Mouse (Mus musculus) spleen, postnatal 4 days (tissue): ENCODE results near the gene BC067074.
A peak's percentile ranks its signal among the peaks of the same experiment; 100 is the strongest.
"Not testable (repeated sequence)": the region's sequence is repeated elsewhere in the genome, so short reads cannot be mapped to it uniquely, and the experiment has no call there.

Experiments
- DNase-seq, 2 experiments: peaks; one replicate each; pipeline ENCODE4 v3.0.0; 2022; ENCODE audit warnings: low spot score in 2 of 2

Gene BC067074

DNA sequence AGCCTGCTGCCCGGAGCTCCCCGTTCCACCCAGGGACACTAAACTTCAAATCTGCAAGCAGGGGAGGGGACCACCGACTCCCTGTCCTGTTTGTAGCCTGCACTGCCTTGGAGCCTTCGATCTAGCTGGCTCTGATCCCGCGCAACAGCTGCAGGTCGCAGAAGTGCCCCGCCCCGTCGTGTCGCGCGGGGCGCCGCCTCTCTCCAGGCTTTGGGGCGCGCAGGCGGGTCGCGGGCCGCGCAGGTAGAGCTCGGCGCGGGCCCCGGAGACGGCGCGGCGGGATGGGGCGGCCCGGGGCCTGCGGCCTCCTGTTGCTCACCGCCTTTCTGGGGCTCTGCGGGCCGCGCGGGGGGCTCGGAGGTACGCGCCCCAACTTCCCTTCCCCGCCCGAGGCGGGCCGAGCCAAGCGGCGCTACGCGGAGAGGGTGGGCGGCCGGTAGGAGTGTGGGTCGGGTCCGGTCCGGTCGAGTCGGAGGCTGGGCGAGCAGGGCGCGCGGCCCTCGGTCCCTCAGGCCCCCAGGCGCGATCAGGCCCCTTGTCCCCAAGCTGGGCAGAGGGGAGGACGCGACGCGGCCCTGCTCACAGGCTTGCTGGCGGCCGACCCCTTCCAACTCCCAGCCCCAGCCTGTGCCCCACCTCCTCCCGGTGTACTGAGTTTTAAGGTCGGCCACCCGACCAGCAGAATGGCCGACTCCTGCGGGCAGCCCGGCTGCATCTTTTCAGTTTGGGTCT is at the start of gene BC067074:
TSS of gene BC067074 (plus strand) at position 185 of the 732 bp plus-strand sequence.
- DNase-seq: no peak

DNA sequence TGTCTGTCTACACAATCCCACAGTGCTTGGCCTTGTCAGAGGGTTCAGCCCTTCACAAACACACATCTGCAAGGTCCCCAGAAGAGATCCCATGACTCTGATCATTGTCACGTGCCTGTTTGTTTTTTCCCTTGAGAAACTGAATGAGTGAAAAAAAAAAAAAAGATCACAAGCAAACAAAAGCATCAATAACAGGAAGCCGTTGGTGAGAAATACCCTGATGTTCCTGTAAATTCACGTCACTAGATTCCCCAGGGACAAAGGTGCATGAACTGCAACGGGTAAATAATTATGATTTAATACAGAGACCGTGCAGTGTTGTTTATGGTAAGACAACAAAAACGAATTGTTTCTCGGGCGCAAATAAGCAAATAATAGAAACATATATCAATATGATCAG is 47.9 kb upstream of the BC067074 start:
- DNase-seq: no peak

DNA sequence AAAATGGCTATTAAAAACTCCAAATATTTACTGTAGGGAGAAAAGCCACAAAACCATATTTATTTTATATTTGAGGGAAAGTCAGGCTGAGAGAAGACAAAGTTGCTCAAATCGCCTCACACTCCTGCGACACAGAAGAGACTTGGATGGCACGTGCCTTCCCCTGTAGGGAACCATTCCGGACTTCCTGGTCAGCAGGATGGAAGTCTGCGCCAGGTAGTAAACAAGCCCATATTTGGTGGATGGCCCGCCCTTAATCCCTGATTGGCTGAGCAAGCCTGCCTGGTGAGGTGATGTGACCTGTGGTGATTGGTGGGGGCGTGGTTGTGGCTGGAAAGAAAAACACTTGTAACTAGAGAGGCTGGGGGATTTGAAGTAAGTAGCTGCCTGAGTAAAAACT is 40.4 kb upstream of the BC067074 start:
- not testable (repeated sequence) for DNase-seq

DNA sequence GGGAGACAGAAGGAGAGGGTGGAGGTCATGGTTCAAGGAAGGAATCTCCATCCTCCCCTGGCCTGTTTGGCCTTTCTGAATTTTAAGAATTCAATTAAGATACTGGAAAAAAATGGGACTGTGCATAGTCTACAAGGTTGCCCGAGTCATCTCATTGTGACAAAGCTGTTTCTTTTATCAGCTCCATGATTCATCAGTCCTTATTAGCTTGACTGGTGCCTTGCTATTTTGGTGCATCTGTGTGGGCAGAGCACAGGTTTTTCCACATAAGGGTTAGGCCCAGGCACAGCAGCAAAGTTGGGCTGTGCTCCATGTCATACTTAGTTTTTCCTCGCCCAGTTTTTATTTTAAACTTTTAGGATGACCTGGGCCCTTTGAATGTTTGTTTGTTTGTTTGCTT is 36.2 kb upstream of the BC067074 start:
- DNase-seq: no peak

DNA sequence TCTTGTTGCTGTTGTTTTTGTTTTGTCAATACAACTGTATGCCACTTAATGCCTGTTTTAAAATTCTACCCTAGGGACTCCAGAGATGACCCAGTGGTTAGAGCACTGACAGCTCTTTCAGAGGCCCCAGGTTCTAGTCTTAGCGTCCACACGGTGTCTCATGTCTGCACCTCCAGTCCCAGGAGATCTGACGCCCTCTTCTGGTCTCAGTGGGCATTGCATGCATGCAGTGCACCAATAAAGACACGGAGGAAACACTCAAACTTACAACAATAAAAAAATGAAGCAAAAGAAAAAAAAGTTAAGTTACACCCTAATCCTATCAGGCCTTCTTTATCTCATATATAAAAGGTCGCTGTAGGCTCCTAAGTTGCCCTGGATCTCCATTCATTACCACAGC is 35.8 kb upstream of the BC067074 start:
- no peak for DNase-seq

DNA sequence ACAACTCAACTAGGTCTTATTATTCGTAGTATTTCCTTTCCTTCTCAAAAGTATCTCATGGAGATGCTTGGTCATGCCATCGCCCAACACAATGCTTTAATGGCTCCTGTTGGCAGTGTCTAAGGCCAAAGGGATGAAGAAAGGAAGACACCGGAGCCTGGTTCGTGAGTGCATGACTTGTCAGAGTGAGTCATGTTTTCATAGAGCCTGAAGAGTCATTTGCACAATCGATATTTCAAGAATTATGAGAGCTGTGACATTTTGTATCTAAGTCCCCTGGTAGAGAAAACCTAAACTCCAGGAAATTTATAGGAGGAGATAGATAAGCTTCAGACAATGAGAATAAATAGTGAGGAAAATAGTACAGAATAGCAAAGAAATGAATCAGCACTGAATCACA is 33.7 kb upstream of the BC067074 start:
- DNase-seq: no peak

DNA sequence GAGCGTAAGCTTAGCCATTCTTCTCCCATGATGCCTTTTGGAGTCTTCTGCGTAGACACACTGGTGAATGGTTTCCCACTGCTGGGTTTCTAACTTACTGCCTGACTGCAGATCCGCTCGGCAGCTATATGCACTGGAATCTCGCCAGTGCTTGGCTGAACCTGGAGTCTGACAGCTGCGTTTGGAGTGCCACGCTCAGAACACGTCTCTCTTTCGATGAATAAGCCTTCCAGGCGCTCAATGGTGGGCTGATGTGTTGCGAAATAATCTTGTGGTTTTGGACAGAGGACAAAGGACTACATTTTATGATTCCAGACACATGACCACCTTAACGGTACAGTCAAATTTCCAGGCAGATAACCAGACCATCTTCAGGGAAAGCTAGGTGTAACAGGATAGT is 30.1 kb upstream of the BC067074 start:
- no peak for DNase-seq

DNA sequence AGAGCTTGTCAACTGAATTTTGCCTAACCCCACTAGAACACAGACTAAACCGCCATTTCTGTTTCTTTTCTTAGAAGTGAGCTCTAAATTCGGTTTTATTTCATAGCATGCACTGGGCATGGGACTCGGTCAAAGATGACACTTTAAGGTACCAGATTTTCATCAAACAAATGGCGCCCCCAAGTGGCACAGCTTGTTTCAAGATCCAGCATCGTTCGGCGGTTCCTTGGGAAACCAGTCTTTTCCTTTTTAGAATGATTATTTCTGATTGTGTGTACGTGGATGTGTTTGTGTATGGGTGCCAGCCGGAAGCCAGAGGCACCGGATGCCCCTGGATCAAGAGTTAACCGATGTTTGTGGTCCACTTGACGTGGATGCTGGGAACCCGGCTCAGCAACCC is 27.7 kb upstream of the BC067074 start:
- no peak for DNase-seq

DNA sequence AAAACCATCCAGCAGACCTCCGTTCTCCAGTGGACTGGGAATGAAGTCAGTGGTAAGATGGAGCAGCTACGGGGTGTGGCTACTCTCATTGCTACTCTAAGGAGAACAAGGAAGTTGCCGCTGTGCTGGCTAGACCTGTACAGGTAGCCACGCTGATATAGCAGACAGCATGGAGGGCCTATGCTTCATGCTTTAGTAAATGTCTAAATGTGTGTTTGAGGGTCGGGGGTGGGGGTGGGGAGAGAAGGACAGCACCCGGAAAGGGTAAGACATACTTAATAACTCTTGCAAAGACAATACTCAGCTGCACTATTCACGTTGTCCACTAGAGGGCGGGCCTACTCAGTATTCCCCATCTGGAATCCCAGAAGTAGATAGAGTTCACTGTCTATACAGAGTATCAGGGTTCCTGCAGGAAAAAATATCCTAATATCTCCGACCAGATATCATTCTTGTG is 26.4 kb upstream of the BC067074 start:
- DNase-seq: peak; percentile 45 to 75

DNA sequence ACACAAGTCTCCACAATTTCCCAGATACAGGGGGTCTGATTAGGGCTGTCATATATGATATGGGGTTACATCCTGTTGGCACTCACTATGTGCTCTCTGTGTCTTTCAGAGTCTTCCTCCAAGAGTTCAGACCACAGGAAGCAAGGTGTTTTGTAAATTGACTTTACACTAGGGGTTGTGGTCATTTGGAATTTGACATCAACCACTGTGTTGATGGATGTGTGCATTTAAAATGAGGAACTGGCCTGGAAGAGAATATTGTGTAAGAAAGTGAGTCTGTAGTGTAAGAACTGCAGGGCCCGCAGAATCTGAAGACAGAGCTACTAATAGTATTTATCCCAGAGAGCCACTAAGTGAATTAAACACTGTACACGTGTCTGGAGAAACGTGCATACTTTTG is 25.8 kb upstream of the BC067074 start:
- no peak for DNase-seq

DNA sequence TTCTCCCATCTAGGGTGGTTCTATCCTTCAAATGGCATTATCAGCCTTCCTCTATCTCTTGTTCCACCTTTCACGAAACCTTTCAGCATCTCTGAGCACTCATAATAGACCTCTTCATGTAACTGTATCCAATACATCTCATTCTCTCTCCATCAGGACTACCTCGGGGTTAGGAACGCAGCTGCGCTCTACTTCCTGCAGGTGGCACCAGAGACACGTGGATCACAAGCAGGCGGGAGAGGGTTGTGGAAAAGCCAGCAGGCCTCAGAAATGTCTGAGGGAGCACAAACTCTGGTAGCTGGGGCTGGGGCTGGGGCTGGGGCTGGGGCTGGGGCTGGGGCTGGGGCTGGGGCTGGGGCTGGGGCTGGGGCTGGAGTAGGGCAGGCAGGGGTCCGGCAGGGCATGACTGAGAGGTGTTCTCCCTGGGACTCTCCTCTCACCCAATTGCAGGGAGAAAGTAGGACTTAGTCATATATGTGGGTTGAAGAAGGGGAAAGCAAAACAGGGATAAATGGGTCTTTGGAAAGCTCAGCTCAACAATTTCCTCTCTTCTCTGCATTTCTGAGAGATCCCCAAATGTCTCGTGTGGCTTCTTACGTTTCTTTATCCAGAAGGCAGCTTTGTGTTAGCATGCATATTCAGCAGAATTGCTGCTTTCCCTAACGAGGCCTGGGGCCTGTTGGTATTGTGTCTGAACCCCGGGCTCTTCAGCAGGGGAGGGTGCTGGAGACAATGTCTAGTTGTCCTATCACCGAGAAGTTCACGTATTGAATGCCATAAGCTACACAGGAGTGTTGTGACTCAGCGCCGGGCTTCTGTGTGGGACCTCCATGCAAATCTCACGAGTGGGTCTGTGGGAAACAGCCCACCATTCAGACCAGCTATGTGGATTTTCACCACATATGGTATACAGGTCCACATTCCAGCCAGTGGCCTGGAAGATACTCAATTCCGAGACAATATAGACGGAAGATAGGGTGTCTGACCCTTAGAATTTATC is 22.9 kb upstream of the BC067074 start:
- DNase-seq: peak; percentile 57 to 78

DNA sequence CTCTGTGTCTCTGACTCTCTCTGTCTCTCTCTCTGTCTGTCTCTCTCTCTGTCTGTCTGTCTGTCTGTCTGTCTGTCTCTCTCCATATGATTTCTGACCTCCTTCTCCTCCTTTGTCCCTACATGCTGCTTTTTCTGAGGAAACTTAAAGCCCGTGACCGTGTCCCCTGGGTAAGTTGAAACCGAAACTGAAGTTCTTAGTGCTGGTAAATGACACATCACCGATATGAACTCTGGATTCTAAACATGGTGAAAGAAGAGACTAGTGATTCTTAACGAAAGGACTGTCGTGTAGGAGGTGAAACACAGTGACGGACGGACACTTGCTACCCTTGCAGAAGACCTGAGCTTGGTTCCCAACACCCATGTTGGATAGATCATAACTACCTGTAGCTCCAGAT is 21.8 kb upstream of the BC067074 start:
- DNase-seq: no peak

DNA sequence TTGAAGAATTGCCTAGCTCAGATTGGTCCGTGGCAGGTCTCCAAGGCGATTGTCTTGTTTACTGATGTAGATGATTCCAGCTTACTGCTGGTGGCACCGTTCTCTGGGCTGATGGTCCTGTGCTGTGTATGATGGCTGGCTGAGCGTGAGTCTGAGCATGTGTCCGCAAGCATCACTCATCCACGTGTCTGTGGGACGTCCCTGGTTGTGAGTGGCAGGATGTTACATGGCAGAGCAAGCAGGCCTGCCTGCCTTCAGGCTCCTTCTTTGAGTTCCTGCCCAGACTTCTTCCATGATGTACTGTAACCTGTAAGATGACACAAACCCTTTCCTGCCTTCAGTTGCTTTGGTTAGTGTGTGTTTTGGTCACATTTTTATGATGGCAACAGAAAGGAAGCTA is 5.8 kb upstream of the BC067074 start:
- DNase-seq: peak in 1 of 2 experiments; percentile 50

DNA sequence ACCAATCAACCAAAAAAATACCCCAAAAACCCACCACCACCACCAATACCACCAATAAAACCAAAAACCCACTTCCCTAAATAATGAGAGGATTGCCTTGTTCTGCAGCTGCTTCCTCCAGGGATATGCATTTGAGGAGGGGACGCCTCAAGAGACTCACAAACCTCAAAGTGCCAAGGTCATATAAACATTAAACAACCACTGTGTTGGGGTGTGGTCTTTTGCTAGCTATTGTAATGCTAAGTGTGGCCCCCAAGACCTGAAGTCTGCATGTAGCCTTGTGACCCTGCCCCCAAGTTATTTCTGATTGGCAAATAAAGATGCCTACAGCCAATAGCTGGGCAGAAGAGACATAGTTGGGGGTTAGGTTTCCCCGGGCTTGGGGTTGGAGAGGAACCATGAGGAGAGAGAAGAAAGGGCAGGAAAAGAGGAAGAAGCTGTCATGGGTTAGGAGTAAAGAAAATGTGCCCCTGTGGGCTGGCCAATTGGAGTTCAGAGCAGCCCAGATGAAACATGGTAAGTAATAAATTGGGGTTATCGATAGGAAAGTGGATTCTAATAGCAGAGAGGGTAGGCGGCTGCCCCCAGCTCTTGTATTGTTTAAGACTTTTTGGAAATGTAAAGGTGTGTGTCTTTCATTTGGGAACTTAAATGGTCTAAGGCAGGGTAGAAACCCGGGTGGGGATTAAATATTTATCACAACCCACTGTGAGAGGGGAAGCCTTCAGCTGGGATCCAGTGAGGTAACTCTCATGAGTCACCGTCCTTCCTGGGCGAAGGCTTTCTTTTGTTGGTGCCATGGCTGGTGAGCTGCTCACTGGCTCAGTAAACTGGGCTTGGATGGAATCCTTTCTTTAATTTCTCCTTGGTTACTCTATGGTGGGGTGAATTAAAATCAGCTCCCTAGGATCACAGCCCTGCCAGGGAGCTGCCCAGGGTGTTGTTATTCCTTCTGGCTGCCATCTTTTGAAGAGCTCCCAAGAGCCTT is 4.5 kb upstream of the BC067074 start:
- DNase-seq: no peak

DNA sequence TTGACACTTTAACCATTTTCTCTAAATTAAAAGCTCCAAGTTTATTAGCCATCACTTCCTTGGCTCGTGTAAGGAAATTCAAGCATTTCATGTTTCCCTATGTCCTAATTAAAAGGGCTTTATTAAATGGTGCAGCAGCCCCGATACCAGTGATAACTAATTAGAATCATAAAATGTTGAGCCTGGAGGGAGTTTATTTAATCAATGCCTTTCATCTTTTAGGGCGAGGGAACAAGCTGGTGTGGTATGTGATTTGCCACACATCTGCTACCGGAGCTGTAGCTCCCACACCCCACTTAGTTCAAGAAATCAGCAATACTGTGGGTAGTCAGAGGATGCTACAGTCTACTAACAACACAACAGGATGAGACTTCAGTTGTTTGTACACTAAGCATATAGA is 3.2 kb upstream of the BC067074 start:
- no peak for DNase-seq

DNA sequence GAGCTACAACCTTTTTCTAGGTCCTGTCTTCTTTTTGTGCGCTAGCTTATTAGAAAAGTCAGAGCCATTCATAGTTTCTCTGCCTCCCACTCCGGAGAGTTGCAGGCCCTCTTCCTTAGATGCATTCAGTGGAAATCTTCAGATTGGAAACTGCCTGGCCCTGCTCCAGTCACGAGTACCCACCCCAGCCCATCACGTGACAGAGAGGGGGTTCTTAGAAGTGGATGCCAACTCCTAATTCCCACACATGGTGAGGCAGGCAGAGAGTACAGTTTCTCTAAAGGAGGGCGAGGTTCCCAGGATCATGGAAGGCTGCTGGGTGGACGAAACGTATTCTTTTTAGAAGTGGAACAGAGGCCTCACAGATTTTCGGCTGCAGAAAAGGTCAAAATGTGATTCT is 958 bp upstream of the BC067074 start:
- DNase-seq: no peak

DNA sequence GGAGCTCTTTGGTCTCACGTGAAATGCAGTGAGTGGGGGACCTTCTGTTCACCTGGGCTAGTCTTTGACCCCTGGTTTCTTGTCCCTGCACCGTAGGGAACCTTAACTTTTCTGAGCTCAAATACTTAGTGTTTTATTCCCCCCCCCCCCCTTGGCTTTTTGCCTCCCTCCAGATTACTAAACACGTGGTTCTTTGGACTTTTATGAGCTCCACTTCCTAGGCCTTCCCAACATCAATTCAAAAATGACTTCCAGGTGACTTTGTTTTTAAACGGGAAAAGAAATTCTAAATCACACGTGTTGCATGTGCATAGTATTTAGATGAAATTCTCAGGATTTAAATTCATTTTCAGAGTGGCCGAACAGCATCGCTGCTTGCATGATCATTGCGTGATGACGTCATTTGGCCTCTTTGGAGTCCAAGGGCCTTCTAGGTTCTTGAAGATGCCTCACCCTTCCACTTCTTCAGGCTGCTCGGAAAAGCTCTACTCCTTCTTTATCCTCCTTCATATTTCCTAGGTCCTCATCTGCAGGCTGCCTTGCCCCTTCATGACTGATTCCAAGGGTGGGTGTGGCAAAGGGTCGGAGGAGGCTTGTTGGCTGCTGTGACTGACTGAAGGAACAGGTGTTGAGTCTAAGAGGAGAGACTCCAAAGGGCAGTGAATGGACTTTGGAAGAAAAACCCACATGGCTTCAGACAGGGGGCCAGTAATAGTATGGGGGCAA is 911 bp downstream of the BC067074 start:
- no peak for DNase-seq

DNA sequence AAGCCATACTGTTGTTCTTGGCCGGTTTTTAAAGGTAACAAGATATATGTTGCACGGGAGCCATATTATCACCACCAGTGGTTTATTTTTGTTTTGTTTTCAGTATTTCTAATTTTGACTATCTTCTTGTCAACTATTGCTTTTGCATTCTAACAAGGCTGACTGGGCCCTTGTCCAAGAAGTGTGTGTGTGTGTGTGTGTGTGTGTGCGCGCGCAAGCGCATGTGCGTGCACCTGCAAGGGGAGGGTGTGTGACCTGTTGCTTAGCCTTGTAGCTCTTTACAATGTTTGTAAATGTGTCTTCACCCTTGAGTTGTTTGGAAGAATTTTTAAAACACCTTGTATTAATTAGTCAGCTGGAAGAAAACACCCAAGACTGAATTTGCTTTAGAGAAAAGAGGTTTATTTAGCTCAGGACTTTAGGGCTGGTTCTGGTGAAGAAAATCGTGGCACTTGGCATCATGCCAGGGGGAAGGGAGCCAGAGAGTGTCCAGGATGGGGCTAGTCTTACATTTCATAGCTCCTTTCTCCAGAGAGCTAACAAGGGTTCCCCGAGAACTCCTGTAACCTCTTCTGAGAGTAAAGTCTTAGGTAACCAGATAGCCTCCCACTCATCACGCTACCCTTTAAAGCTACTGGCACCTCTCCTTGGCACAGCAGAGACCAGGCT is 3.0 kb downstream of the BC067074 start:
- no peak for DNase-seq

DNA sequence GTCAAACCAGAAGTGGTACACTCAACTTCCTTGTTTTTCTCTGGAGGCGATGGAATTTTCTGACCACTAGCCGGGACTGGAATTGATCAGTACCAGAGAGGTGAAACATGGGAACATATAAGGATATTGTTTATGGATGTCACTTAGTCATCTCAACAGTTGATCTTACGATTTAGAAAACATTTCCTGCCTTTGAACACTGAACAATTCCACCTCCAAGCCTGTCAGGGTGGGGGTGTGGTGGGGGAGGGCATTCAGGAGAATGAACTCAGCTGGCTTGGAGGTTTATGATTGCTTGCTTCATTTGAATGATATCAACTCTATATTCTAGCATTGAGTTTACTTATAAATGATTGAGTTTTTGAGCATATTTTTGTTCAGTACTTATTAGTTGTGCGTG is 13.6 kb downstream of the BC067074 start:
- no peak for DNase-seq

DNA sequence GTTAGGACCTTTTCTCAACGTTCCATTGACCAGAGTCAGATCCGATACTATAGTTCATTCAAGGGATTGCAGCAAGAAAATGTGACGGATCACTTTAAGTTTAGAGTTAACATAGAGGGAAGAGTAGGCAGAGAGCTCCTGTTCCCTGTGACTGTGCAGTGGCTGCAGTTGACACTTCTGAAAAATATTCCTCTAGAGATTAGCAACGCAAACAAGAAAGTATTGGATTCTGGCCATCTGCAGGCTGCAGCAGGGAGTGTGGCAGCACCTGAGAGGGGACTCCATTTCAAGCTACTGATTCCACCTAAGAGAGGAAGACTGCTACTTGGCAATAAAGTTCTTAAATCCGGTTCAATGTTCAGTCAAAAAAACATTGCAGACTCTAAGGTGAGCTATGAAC is 26.6 kb downstream of the BC067074 start:
- DNase-seq: no peak
